Mouse (Mus musculus) layer of hippocampus, postnatal 14 days (tissue): Measurements from ENCODE around the gene Glipr1. TPM values are rescaled to one million over a fixed set of nuclear protein-coding genes. Genes with fewer than 3 reads are reported as not detected.
"Not testable (repeated sequence)": the region's sequence is repeated elsewhere in the genome, so short reads cannot be mapped to it uniquely, and the experiment has no call there.

Experiments
- DNase-seq, 2 experiments: peaks; one replicate each; pipeline ENCODE4 v3.0.0; 2021 to 2022; ENCODE audit warnings: low spot score in 2 of 2, mixed read lengths in 1 of 2
- long read RNA-seq, 2 experiments: library from polyadenylated mRNA; stranded (forward); transcript quantifications; one replicate each; pipeline ENCODE4 v2.0.0; 2021
- total RNA-seq, 2 experiments: library from RNA; stranded (reverse); gene quantifications; 2 replicates each; pipeline ENCODE4 v1.2.3; 2021

The Glipr1 gene
- total RNA-seq = 1 to 10 TPM; 1.6 to 2.1 TPM
- long read RNA-seq, experiment 1, partial matches to known transcripts = 0 of 3 reads
- long read RNA-seq, experiment 1, other reads (novel, unspliced or antisense) = 0 of 3 reads
- long read RNA-seq, experiment 2 = 0 reads

DNA sequence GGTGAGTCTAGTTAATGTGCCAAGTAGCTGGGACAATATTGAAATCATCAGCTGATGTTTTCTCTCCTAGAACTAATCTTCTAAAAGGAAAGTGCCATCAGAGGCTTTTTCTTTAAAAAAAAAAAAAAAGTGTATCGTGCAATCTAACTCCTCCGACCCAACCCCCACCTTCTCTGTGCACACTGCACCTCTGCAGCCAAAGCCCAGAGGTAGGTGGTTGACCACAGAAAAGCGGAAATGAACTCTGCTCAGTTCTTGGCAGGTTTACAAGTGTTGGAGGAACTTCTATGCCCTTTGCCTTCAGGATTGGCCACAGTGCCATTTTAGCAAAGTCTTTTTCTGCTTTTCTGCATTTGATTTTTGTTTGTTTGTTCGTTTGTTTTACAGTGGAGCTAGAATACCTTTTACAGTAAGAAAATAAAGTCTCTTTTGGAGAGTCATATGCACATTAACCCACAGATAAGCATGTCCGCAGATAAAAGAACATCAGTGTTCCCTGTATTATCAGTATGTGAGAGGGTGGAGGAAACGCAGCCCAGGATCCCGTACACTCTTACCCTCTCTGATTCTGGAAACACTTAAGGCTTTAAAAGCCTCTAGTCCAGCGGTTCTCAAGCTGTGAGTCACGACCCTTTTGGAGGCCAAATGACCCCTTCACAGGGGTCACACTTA lies at the start of gene Glipr1:
Gene Glipr1, minus strand, starts transcription at position 88 of the 672 bp plus-strand sequence.
- no peak for DNase-seq

DNA sequence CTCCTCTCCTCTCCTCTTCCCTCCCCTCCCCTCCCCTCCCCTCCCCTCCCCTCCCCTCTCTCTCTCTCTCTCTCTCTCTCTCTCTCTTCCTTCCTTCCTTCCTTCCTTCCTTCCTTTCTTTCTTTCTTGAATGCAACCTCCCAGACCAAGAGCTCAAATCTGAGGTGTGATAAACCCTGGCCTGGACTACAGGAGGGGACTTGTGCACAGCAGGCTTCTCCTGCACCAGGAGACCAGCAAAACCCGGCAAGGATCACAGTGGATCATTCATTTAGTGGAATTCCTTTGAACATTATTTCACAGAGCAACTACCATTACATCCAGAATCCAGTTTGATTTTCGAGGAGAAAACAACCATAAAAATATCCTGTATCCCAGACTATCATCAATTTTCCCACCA lies 49.5 kb upstream of the Glipr1 start:
- not testable (repeated sequence) for DNase-seq

DNA sequence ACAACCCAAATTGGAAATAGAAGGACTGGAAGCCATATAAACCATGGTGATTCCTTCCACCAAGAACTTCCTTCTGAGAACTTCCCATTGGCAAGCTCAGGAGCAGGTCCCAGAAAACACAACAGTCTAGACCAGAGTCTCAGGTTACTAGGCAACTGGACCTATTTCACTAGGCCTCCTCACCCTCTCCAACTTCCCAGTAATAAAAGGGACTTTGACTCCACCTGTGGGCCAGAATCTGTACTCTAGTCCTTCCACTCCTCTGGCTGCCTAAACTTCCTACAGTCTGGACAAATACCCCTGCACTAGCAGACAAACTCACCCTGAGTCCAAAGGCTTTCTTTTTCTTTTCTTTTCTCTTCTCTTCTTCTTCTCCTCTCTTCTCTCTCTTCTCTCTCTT lies 48.8 kb upstream of the Glipr1 start:
- DNase-seq = no peak

DNA sequence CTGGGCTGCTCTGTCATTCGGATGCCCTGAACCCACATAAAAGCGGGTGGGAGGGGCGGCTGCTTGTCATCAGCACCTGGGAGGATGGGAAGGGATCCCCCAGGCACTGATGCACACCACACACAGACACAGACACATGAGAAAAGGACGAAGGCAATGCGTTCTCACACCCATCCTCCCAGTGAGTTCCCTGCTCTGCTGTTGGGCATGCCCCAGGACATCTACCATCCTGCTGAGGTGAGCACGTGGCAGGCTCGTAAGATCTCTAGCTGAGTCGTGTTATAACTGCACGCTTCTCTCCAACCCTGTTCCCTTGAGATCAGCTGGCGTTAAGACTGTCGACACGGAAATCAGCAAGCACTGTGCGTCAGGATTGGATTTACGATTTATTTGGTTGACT lies 41.9 kb upstream of the Glipr1 start:
- DNase-seq = not testable (repeated sequence)

DNA sequence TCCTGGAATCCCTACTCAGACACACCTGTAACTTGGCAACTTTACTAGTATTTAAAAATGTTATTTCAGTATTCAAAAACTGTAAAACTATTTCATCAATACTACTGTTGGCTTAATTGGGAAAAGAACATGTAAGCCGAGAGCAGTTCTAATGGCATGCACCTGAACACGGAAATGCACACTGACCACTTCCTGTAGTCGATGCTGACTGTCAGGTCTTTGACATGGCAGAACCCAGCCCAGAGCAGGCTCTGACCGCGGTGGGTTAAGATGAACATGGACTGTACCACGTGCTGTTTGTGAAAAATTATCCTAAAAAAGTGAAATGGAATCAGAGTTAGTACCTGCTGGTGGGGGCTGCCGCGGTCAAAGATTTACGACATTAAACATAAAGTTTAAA lies 41.1 kb upstream of the Glipr1 start:
- DNase-seq = not testable (repeated sequence)

DNA sequence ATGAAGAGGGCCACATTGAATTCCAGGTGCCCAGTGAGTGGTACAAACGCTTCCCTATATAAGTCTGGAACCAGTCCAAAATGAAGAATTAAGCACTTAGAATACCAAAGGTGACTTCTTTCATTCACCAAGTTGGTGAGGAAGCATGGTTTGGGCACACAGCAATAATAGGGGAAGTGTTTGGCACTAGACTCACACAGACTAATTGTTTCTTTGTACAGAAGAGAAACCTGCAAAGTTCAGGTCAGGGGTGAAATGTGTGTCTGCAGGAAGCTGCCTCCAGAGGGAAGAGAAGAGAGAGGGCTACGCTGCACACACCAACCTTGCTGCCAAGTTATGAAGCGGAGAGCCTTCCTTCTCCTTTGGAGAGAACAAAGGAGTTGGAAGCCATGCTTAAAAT lies 26.3 kb upstream of the Glipr1 start:
- DNase-seq = not testable (repeated sequence)

DNA sequence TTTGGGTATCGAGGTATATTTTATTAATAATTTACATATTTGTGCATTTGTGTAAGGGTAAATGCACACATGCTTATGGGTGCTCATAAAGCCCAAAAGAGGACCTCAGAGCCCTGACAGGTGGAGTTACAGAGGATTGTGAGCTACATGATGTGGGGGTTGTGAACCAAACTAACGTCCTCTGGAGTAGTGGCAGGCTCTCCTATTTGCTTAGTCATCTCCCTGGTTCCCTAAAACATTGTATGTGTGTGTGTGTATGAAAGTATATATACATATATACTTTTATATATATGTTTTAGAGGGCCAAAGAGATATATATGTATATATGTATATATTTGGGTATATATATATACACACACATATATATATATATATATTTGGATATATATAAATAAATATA lies 21.2 kb upstream of the Glipr1 start:
- DNase-seq = no peak

DNA sequence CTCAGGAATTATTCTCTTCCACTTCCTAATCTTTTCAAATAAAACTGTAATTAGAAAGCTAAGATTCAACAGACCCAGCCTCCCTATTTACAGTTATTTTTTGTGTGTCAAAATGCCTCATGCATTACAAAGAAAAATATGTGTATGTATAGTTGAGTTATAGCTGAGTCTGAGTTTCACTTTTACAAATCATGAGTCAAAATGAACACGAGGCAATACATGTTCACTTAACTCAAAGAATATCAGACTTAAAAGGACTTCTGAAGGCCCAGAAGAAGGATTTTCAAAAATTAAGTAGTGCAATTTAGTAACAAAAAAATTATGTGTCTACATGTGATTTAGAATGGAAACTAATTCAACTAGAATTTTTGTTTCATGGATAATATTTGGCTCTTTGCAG lies 7.1 kb upstream of the Glipr1 start:
- not testable (repeated sequence) for DNase-seq

DNA sequence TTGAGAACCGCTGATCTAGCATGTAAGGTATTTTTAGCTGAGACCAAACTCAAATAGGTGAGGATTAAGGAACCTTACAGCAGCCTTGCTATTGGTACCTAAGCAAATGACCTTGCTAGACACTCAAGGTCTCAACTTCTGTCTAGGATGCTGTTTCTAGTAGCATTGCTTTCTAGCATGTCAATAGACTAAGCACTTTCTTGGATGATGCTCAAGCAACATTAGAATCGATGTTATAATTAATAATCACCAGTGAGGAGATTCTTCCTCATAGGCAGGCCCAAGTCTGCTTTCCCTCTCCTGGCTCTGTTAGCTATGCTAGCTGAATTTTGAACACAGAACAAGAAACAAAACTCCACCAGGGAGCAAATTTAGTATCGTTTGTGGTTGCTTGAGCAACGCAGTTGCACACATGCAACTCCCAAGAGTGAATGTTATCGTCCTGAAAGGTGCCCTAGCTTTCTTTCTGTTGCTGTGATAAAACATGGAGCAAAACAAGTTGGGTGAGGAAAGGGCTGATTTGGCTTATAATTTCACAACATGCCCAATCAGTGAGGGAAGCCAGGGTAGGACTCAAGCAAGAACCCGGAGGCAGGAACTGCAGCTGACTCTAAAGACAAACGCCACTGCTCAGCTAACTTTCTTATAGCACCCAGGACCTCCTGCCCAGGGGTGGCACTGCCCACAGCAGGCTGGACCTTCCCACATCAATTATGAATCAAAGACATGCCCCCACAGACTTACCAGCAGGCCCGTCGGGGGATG lies 493 bp downstream of the Glipr1 start:
- no peak for DNase-seq

DNA sequence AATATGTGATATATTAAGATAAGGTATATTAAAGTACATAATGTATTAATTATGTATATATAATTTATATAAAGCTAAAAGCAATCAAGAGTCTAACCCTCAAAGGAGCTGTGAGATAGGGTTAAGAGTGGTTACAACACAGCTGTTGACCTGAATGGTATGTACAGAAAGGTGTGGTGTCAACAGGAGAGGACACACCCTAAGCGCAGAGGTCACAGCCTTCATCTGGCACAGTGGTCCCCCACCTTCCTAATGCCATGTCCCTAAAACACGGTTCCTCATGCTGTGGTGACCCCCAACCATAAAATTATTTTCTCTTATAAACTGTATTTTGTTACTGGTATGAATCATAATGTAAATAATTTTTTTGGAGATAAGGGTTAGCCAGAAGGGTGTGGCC lies 1.1 kb downstream of the Glipr1 start:
- DNase-seq = no peak

DNA sequence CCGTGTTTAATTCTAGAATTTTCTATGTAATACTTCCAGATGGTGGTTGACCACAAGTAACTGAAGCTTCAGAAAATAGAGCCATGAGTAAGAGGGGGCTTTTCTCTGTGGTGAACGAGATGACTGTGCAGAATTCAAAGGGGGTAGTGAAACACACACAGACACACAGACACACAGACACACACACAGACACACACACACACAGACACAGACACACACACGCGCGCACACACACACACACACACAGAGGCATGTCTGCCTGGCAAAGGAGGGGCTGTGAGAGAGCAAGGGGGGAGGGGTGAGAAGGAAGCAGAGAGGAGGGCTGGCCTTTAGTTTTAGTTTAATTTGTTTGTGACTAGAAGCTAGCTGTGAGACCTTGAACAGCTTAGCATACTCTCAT lies 1.9 kb downstream of the Glipr1 start:
- no peak for DNase-seq

DNA sequence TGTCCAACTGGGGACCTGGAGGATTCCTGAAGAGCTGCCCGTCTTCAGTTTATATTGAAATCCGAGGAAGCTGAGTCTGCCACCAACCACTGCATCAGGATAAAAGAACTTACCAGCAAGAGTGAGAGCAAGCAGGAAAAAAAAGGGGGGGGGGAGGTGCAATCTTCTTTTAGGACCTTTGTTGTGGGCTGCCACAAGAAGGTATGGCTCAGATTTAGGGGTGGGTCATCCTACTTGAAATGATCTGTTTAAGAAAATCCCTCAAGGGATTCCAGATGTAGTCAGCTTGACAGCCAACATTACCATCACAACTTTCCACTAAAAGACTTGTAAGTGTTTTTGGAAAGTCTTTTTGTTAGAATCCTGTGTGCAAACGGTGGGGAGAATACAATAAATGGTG lies 2.7 kb downstream of the Glipr1 start:
- DNase-seq = no peak

DNA sequence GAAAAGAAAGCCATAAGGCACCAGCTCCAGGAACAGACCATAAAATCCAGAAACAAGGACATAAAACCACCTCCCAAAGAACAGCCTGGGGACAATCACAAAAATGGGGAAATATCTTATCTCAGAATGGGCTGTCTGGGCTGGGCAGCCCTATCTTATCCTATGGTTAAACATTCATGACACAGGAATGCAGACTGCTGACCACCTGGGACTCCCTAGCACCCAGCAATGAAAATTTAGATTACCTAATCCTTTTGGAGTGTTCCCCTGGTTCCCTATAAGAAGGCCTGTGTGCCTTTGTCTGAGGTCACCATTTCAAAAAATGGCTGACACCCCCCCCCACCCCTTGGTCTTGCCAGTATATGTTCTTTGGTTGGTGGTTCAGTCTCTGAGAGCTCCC lies 4.8 kb downstream of the Glipr1 start:
- DNase-seq = no peak

DNA sequence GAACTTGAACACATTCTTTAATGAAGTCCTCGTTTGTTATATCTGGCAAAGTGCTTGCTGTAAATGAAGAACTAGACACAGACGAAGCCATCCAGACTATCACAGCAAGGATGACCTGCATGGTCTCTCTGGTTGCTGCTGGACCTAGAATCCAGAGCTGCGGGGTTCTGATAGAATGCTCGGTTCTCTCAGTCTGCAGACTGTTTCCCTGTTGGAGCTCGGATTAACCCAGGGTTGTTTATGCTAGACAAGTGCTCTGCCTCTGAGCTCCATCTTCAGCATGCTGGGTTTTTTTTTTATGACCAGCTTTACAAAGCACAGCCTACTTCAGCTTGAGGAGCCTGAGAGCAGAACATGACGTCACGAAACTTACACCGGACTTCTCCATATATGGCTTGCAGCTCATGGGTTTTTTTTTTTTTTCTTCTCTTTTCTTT lies 5.5 kb downstream of the Glipr1 start:
- no peak for DNase-seq

DNA sequence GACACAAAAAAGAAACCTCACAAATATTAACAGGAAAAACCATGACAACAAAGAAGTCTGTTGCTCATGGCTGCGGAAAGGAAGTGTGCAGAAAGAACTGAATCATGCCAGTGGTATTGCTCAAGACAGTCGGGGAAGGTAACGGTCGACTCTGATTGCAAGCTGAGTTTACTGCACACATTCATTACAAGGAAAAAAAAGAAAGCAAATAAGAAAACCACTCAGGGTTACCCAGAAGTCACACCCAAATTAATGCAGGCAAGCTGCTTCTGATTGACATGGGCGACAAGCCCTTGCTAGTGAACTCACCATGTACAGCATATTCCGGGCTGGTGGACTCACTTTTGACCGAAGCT lies 5.9 kb downstream of the Glipr1 start:
- DNase-seq = no peak

DNA sequence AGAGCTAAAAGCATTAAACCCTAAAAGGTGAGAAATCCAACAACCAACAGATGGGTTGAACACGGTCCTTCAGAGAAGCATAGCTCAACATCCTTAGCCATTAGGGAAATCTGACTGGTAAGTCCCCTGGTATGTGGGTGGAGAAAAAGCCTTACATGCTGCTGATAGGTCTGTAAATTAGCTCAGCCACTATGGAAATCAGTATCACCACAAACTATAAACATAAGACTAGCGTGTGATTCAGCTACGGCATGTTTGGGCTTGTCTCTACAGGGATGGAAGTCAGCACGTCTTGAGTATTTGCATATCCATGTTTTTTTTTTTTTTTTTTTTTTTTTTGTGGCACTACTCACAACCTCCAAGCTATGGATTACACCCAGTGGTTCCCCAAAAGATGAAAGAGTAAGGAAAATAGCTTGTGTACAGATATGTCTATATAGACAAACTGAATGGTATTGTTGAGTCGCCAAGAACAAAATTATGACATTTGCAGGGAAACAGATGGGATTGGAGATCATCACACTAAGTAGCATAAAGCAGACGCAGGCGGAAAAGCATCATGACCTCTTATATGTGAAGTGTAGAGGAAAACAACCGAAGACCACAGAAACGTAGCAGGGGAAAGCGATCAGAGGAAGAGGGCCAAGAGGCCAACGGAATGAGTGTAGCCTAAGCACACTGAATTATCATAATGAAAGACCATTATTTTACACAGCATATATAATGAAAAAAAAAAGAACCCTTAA lies 6.5 kb downstream of the Glipr1 start:
- DNase-seq = no peak

DNA sequence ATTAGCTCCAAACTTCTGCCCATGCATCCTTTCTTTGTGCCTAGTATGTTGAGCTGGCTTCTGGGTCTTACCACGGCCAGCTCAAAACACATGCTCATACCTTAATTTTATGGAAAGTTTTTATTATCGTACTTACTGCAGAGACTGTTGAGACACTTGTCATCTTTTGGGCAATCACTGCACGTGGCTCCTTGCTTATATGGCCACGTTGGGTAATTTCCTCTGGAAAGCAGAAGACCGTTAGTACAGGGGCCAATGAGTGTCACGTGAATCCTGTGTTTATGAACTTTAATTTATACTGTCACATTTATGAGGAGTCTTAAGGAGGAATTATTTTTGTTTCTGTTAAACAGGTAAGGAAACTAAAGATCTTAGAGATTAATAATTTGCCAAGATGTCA lies 16.0 kb downstream of the Glipr1 start:
- DNase-seq = no peak

DNA sequence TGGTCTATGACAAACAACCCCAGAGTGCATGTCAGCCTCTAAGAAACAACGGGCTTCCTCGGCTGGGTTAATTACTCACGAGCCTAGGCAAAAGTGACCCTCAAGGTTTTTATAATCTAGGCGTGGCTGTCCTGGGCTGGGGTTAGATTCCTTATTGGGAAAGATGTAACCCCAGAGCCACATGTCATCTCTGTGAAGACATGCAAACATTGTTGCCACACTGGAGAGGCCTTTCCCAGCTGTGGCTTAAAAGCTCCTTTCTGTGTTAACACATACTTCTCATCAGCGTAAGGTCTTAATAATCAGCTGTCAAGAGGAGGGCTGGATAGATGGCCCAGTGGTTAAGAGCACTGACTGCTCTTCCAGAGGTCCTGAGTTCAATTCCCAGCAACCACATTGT lies 19.4 kb downstream of the Glipr1 start:
- DNase-seq = no peak

DNA sequence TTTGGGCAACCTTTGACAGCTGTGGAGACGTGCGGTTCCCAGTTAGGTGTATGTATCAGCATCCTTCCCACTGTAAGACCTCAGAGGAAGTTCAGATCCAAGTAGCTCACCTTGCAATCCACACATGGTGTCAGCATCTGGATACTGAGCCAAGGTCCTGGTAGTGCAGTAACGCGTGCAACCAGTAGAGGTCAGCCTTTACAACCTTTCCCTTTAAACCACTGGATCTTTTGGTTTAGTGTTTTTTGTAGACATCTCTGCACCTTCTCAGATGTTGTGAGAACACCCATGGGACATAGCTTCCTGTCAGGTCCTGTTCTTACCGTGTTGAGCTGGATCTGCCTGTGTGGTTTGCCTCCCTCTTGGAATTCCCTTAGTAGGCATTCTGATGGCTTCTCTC lies 24.8 kb downstream of the Glipr1 start:
- DNase-seq = peak; percentile 39 to 50

DNA sequence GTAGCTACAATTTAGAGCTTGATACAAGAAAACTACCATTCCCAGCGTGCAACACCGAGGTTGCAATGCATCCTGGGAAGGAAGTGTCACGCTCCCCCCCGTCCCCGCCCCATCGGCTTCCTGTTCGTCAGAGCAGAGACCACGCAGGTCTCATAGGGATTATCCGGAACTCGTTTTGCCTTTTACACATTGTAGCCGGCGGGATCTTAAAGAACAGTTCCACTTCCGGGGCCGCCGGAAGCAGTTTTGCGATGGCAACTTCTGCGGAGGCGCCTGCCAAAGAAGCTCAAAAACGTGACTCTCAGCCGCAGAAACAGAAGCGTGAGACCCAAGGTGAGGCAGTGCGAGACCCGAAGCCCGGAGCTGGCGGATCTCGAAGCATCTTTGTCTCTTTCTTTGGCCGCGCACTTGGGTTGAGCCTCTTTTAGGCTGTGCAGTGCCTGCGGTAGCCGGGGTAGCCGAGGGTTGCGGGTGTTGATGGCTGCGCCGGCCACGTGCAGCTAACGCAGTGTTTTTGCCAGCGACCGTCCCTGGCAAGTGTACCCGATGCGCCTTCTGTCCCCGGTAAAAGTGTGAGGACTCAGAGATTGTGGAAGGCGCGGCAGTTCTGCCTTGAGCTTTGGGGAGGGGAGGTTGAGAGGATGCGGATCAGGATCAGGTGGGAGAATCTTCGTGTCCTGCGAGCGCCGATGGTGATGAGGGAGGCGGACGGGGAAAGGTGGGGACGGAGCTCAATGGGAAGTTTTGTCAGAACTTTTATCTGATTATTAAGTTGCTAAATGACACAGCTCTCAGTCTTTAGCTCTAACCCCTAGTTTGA lies 29.7 kb downstream of the Glipr1 start, which contains the start of gene Krr1:
Gene Krr1, plus strand, starts transcription at position 123 of the 820 bp plus-strand sequence.
- peak; percentile 90 to 95 for DNase-seq

DNA sequence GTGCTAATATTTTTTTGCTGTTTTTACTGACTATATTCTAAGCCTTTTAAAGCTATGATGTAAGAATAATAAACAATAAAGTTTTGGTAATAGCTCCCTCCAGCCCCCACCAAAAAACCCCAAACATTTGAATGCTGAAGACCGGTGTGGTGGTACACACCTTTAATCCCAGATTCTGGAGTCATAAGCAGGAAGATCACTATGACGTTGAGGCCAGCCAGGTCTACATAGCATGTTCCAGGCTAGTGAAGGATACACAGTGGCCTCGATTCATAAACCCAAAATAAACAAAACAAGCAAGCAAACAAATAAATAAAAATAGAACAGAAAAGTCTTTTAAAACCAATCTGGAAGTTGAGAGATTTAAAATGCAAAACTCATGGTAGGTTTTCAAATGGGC lies 30.5 kb downstream of the Glipr1 start:
- DNase-seq = no peak
